Mouse (Mus musculus) lung, postnatal 0 days (tissue): ENCODE measurements around the gene Dgcr2.

Experiments
- CTCF ChIP-seq: IDR thresholded peaks from 2 replicates; pipeline ENCODE4 v1.5.1; 2016; ENCODE audit warnings: antibody characterized with exemption, mild to moderate bottlenecking
- EP300 ChIP-seq: IDR thresholded peaks from 2 replicates; pipeline ENCODE4 v1.6.1; 2016; ENCODE audit warnings: antibody characterized with exemption, mild to moderate bottlenecking, control low read depth

GRCm38 (mm10) chr16:17875174-17875573, 23.2 kb downstream of the Dgcr2 start:
- TF ChIP-seq CTCF (no peak), EP300 (no peak)
